Mouse (Mus musculus): ENCODE data around the gene Slc34a2. TPM values are rescaled to one million over a fixed set of nuclear protein-coding genes. Genes with fewer than 3 reads are reported as not detected.

Gene Slc34a2
- polyA plus RNA-seq, 1 experiment from 2014 or later, result 0.09 TPM

GRCm38 (mm10) chr5:53101848-53102473, 64.1 kb downstream of the Slc34a2 start:
- H3K27ac ChIP-seq, result no peak overlapping the region
- no peak for ATAC-seq (replicated peaks)
- WGBS, result 85% methylated on average over 12 of the region's 12 CpGs
- H3K4me1 ChIP-seq, result no peaks in the 10 kb centered on the region
- no peaks in the 10 kb centered on the region for H3K27me3 ChIP-seq (replicated peaks)
- H3K4me3 ChIP-seq, result no peak overlapping the region
- no peaks in the 10 kb centered on the region for H3K36me3 ChIP-seq (replicated peaks)
- H3K9me3 ChIP-seq, result no peaks in the 10 kb centered on the region
- H3K9ac ChIP-seq, result no peak overlapping the region
- no peak overlapping the region for H3K4me2 ChIP-seq

- H3K27me3 ChIP-seq (replicated peaks), result no peaks in the 10 kb centered on the region
- H3K27ac ChIP-seq, result no peak overlapping the region
- H3K4me2 ChIP-seq, result no peak overlapping the region
- 72% methylated on average over 13 of the region's 13 CpGs for WGBS
- no peaks in the 10 kb centered on the region for H3K4me1 ChIP-seq
- no peak overlapping the region for H3K4me3 ChIP-seq
- no peaks in the 10 kb centered on the region for H3K36me3 ChIP-seq (replicated peaks)
- ATAC-seq (replicated peaks), result no peak
- H3K9me3 ChIP-seq, result no peaks in the 10 kb centered on the region
- no peak overlapping the region for H3K9ac ChIP-seq
Measured at GRCm38 (mm10) chr5:53104177-53104855, 66.4 kb downstream of the Slc34a2 start.

- Histone ChIP-seq H3K9me3 (no peaks in the 10 kb centered on the region), H3K27ac (no peak overlapping the region), H3K4me3 (no peak overlapping the region), H3K4me2 (no peak overlapping the region), H3K36me3 (replicated peaks) (no peaks in the 10 kb centered on the region), H3K9ac (no peak overlapping the region), H3K4me1 (peaks cover 4% of the 10 kb centered on the region; the same call in 1 of the 2 replicates), H3K27me3 (replicated peaks) (no peaks in the 10 kb centered on the region)
- WGBS, result 77% methylated on average over 8 of the region's 8 CpGs
- ATAC-seq (replicated peaks), result no peak
Measured at GRCm38 (mm10) chr5:53105716-53106115, 67.8 kb downstream of the Slc34a2 start.

GRCm38 (mm10) chr5:53106125-53106524, 68.2 kb downstream of the Slc34a2 start:
- no peak for ATAC-seq (replicated peaks)
- Histone ChIP-seq H3K36me3 (replicated peaks) (no peaks in the 10 kb centered on the region), H3K9me3 (no peaks in the 10 kb centered on the region), H3K9ac (no peak overlapping the region), H3K4me1 (peaks cover 4% of the 10 kb centered on the region; the same call in 1 of the 2 replicates), H3K27ac (no peak overlapping the region), H3K4me2 (no peak overlapping the region), H3K4me3 (no peak overlapping the region), H3K27me3 (replicated peaks) (no peaks in the 10 kb centered on the region)
- WGBS, result 87% methylated on average over 4 of the region's 4 CpGs

- Histone ChIP-seq H3K27me3 (replicated peaks) (no peaks in the 10 kb centered on the region), H3K4me3 (no peak overlapping the region), H3K9ac (no peak overlapping the region), H3K27ac (no peak overlapping the region), H3K9me3 (no peaks in the 10 kb centered on the region), H3K4me1 (peaks cover 4% of the 10 kb centered on the region; the same call in 1 of the 2 replicates), H3K36me3 (replicated peaks) (no peaks in the 10 kb centered on the region), H3K4me2 (no peak overlapping the region)
- WGBS, result 61% methylated on average over 4 of the region's 4 CpGs
- ATAC-seq (replicated peaks), result no peak
Measured at GRCm38 (mm10) chr5:53106731-53107130, 68.8 kb downstream of the Slc34a2 start.

GRCm38 (mm10) chr5:53108026-53108425, 70.1 kb downstream of the Slc34a2 start:
- Histone ChIP-seq H3K27me3 (replicated peaks) (no peaks in the 10 kb centered on the region), H3K27ac (no peak overlapping the region), H3K4me2 (no peak overlapping the region), H3K4me3 (no peak overlapping the region), H3K9me3 (no peaks in the 10 kb centered on the region), H3K36me3 (replicated peaks) (no peaks in the 10 kb centered on the region), H3K9ac (no peak overlapping the region), H3K4me1 (peaks cover 4% of the 10 kb centered on the region; the same call in 1 of the 2 replicates)
- 88% methylated on average over 9 of the region's 9 CpGs for WGBS
- no peak for ATAC-seq (replicated peaks)

GRCm38 (mm10) chr5:53108668-53109067, 70.8 kb downstream of the Slc34a2 start:
- H3K36me3 ChIP-seq (replicated peaks), result no peaks in the 10 kb centered on the region
- no peaks in the 10 kb centered on the region for H3K27me3 ChIP-seq (replicated peaks)
- WGBS, result 85% methylated on average over 1 of the region's 1 CpGs
- H3K27ac ChIP-seq, result no peak overlapping the region
- no peaks in the 10 kb centered on the region for H3K9me3 ChIP-seq
- no peak overlapping the region for H3K4me2 ChIP-seq
- no peak for ATAC-seq (replicated peaks)
- H3K9ac ChIP-seq, result no peak overlapping the region
- H3K4me1 ChIP-seq, result peaks cover 4% of the 10 kb centered on the region; the same call in 1 of the 2 replicates
- no peak overlapping the region for H3K4me3 ChIP-seq

- Histone ChIP-seq H3K27ac (no peak overlapping the region), H3K4me2 (no peak overlapping the region), H3K4me1 (peaks cover 4% of the 10 kb centered on the region; the same call in 1 of the 2 replicates), H3K9me3 (no peaks in the 10 kb centered on the region), H3K27me3 (replicated peaks) (no peaks in the 10 kb centered on the region), H3K36me3 (replicated peaks) (no peaks in the 10 kb centered on the region), H3K9ac (no peak overlapping the region), H3K4me3 (no peak overlapping the region)
- no peak for ATAC-seq (replicated peaks)
- WGBS, result 51% methylated on average over 4 of the region's 4 CpGs
Measured at GRCm38 (mm10) chr5:53110225-53110624, 72.3 kb downstream of the Slc34a2 start.

- H3K9me3 ChIP-seq, result no peaks in the 10 kb centered on the region
- no peak overlapping the region for H3K4me2 ChIP-seq
- H3K36me3 ChIP-seq (replicated peaks), result no peaks in the 10 kb centered on the region
- H3K9ac ChIP-seq, result no peak overlapping the region
- H3K27ac ChIP-seq, result no peak overlapping the region
- 49% methylated on average over 5 of the region's 5 CpGs for WGBS
- H3K4me3 ChIP-seq, result no peak overlapping the region
- peaks cover 4% of the 10 kb centered on the region; the same call in 1 of the 2 replicates for H3K4me1 ChIP-seq
- H3K27me3 ChIP-seq (replicated peaks), result no peaks in the 10 kb centered on the region
- no peak for ATAC-seq (replicated peaks)
Measured at GRCm38 (mm10) chr5:53111036-53111435, 73.2 kb downstream of the Slc34a2 start.

- Histone ChIP-seq H3K36me3 (replicated peaks) (no peaks in the 10 kb centered on the region), H3K9ac (no peak overlapping the region), H3K27me3 (replicated peaks) (no peaks in the 10 kb centered on the region), H3K9me3 (no peaks in the 10 kb centered on the region), H3K4me1 (peaks cover 4% of the 10 kb centered on the region; the same call in 1 of the 2 replicates), H3K4me2 (no peak overlapping the region), H3K27ac (no peak overlapping the region), H3K4me3 (no peak overlapping the region)
- WGBS, result 97% methylated on average over 5 of the region's 5 CpGs
- no peak for ATAC-seq (replicated peaks)
Measured at GRCm38 (mm10) chr5:53112942-53113341, 75.1 kb downstream of the Slc34a2 start.

- Histone ChIP-seq H3K4me3 (no peak overlapping the region), H3K9me3 (no peaks in the 10 kb centered on the region), H3K36me3 (replicated peaks) (no peaks in the 10 kb centered on the region), H3K4me1 (peaks cover 4% of the 10 kb centered on the region; the same call in 1 of the 2 replicates), H3K27me3 (replicated peaks) (no peaks in the 10 kb centered on the region), H3K4me2 (no peak overlapping the region), H3K27ac (no peak overlapping the region), H3K9ac (no peak overlapping the region)
- WGBS, result 63% methylated on average over 12 of the region's 12 CpGs
- ATAC-seq (replicated peaks), result peak; percentile 51
Measured at GRCm38 (mm10) chr5:53114616-53115267, 76.9 kb downstream of the Slc34a2 start.

- no peak overlapping the region for H3K27ac ChIP-seq
- H3K4me3 ChIP-seq, result no peak overlapping the region
- H3K9me3 ChIP-seq, result no peaks in the 10 kb centered on the region
- H3K9ac ChIP-seq, result no peak overlapping the region
- no peaks in the 10 kb centered on the region for H3K36me3 ChIP-seq (replicated peaks)
- H3K4me1 ChIP-seq, result 0 out of 2 replicates have a peak, but pooled peaks cover 7% of the 10 kb centered on the region
- no peak overlapping the region for H3K4me2 ChIP-seq
- no peaks in the 10 kb centered on the region for H3K27me3 ChIP-seq (replicated peaks)
- ATAC-seq (replicated peaks), result no peak
- WGBS, result 77% methylated on average over 8 of the region's 8 CpGs
Measured at GRCm38 (mm10) chr5:53118212-53118611, 80.3 kb downstream of the Slc34a2 start.

Measured in midbrain, embryonic 15.5 days (tissue).